Mouse (Mus musculus) CH12.LX (cell line): ENCODE measurements around the gene Gm20716. TPM values are rescaled to one million over a fixed set of nuclear protein-coding genes. Genes with fewer than 3 reads are reported as not detected.

ENCODE experiments used
- DNase-seq: peaks from one replicate; pipeline ENCODE4 v3.0.0-alpha.2; 2013; ENCODE audit errors: extremely low read depth
- H3K27ac ChIP-seq: 2 replicates; pipeline ENCODE4 v1.5.1; 2012; ENCODE audit warnings: low read depth, mild to moderate bottlenecking, control low read depth, moderate library complexity; ENCODE audit not compliant: insufficient read depth
- H3K27me3 ChIP-seq: replicated peaks from 2 replicates; pipeline ENCODE3; 2012; ENCODE audit warnings: inconsistent platforms
- H3K36me3 ChIP-seq, 2 experiments: replicated peaks in 1 of 2; 2 replicates each; pipeline versions ENCODE3 to v1.6.1; 2012; ENCODE audit warnings: inconsistent platforms in 1 of 2, low read length in 1 of 2, mild to moderate bottlenecking in 1 of 2, mixed read lengths in 1 of 2, moderate library complexity in 1 of 2; ENCODE audit not compliant: control insufficient read depth in 1 of 2, insufficient read depth in 1 of 2
- H3K4me1 ChIP-seq, 2 experiments: 2 replicates each; pipeline ENCODE4 v1.6.1; 2012; ENCODE audit warnings: inconsistent platforms in 1 of 2, moderate library complexity in 1 of 2; ENCODE audit not compliant: insufficient read depth in 2 of 2, control insufficient read depth in 1 of 2
- H3K4me2 ChIP-seq: 2 replicates; pipeline ENCODE4 v1.6.1; 2012; ENCODE audit warnings: low read depth, mild to moderate bottlenecking, control low read depth; ENCODE audit not compliant: poor library complexity, insufficient read depth, severe bottlenecking
- H3K4me3 ChIP-seq, 3 experiments: fragments of 150-350 bp in 1 of 3; sonication (generic) in 1 of 3; replicated peaks in 1 of 3; 2 replicates each; pipeline versions ENCODE3 to v1.5.1; 2011 to 2012; ENCODE audit warnings: low read depth in 2 of 3, low read length in 2 of 3, mild to moderate bottlenecking in 2 of 3, moderate library complexity in 2 of 3, control low read depth in 1 of 3, improper control_type of control experiment in 1 of 3, inconsistent platforms in 1 of 3, mixed read lengths in 1 of 3; ENCODE audit not compliant: poor library complexity in 1 of 3
- H3K79me2 ChIP-seq: replicated peaks from 2 replicates; pipeline ENCODE4 v1.6.1; 2012; ENCODE audit warnings: mild to moderate bottlenecking, moderate library complexity; ENCODE audit not compliant: control insufficient read depth, poor library complexity, insufficient read depth, severe bottlenecking; ENCODE audit errors: extremely low read depth
- H3K9ac ChIP-seq: 2 replicates; pipeline ENCODE4 v1.6.1; 2012; ENCODE audit warnings: low read depth, mild to moderate bottlenecking, control low read depth, moderate library complexity; ENCODE audit not compliant: insufficient read depth
- H3K9me3 ChIP-seq: replicated peaks from 2 replicates; pipeline ENCODE3; 2012; ENCODE audit warnings: low read length, inconsistent platforms, mixed read lengths
- CTCF ChIP-seq, 2 experiments: IDR thresholded peaks in 1 of 2; conservative IDR thresholded peaks in 1 of 2; 2 replicates each; pipeline ENCODE4 v1.5.1; 2011 to 2012; ENCODE audit warnings: low read depth in 2 of 2, low read length in 2 of 2, improper control_type of control experiment in 1 of 2, inconsistent platforms in 1 of 2, mild to moderate bottlenecking in 1 of 2, moderate library complexity in 1 of 2
- ELF1 ChIP-seq: IDR thresholded peaks from 2 replicates; pipeline ENCODE4 v1.6.1; 2014; ENCODE audit warnings: low read depth, mild to moderate bottlenecking, inconsistent platforms, low read length, improper control_type of control experiment
- JUN ChIP-seq: IDR thresholded peaks from 2 replicates; pipeline ENCODE4 v1.6.1; 2011; ENCODE audit warnings: low read depth, mild to moderate bottlenecking, low read length, improper control_type of control experiment, moderate library complexity; ENCODE audit not compliant: insufficient read depth
- JUND ChIP-seq: conservative IDR thresholded peaks from 2 replicates; pipeline ENCODE4 v1.6.1; 2011; ENCODE audit warnings: low read depth, low read length, improper control_type of control experiment
- MAX ChIP-seq: IDR thresholded peaks from 2 replicates; pipeline ENCODE4 v1.6.1; 2011; ENCODE audit warnings: low read length, improper control_type of control experiment
- MYC ChIP-seq: IDR thresholded peaks from 2 replicates; pipeline ENCODE4 v1.6.1; 2011; ENCODE audit warnings: low read depth, mild to moderate bottlenecking, improper control_type of control experiment, low read length
- NELFE ChIP-seq: IDR thresholded peaks from 2 replicates; pipeline ENCODE4 v1.6.1; 2011; ENCODE audit warnings: low read depth, low read length, improper control_type of control experiment
- POLR2A ChIP-seq: IDR thresholded peaks from 2 replicates; pipeline ENCODE4 v1.6.1; 2011; ENCODE audit warnings: low read depth, mild to moderate bottlenecking, improper control_type of control experiment, low read length
- SIN3A ChIP-seq: IDR thresholded peaks from 2 replicates; pipeline ENCODE4 v1.6.1; 2012; ENCODE audit warnings: low read length, improper control_type of control experiment, inconsistent platforms
- UBTF ChIP-seq: IDR thresholded peaks from 2 replicates; pipeline ENCODE4 v1.6.1; 2012; ENCODE audit warnings: low read depth, mild to moderate bottlenecking, inconsistent platforms, low read length, improper control_type of control experiment, moderate library complexity
- USF1 ChIP-seq: IDR thresholded peaks from 2 replicates; pipeline ENCODE4 v1.6.1; 2014; ENCODE audit warnings: low read depth, mild to moderate bottlenecking, inconsistent platforms, low read length, improper control_type of control experiment
- USF2 ChIP-seq: conservative IDR thresholded peaks from 2 replicates; pipeline ENCODE4 v1.6.1; 2011; ENCODE audit warnings: low read depth, low read length, improper control_type of control experiment
- ZC3H11A ChIP-seq: IDR thresholded peaks from 2 replicates; pipeline ENCODE4 v1.6.1; 2012; ENCODE audit warnings: low read depth, mild to moderate bottlenecking, inconsistent platforms, low read length, improper control_type of control experiment
- ZMIZ1 ChIP-seq: IDR thresholded peaks from 2 replicates; pipeline ENCODE4 v1.6.1; 2012; ENCODE audit warnings: low read depth, mild to moderate bottlenecking, inconsistent platforms, low read length, improper control_type of control experiment
- ZNF384 ChIP-seq: IDR thresholded peaks from 2 replicates; pipeline ENCODE4 v1.6.1; 2012; ENCODE audit warnings: low read depth, low read length, improper control_type of control experiment, inconsistent platforms
- dilution Hi-C: fragments of 300-500 bp; cut with MboI; formaldehyde crosslinking; loops from 2 replicates; pipeline ENCODE4 v1.14.3; 2020; ENCODE audit warnings: low sequenced_read_pairs; ENCODE audit not compliant: extremely low pct_unique_long_range_greater_than_20kb, extremely low pct_ligation_motif_present
- in situ Hi-C: fragments of 300-500 bp; cut with MboI; formaldehyde crosslinking; loops from 3 replicates; pipeline ENCODE4 v1.14.3; 2019; ENCODE audit warnings: low sequenced_read_pairs, low pct_ligation_motif_present, low pct_unique_long_range_greater_than_20kb, mixed read lengths
- polyA plus RNA-seq: library from polyadenylated mRNA; unstranded; fragments of >175 nt; gene quantifications from 2 replicates; pipeline ENCODE4 v1.2.1, GENCODE M21; 2012; ENCODE audit warnings: low read depth; ENCODE audit not compliant: insufficient read length
- total RNA-seq, 2 experiments: library from RNA; depleted of rRNA; stranded (reverse); fragments of 300-350 nt in 1 of 2; fragments of >200 nt in 1 of 2; gene quantifications; 2 replicates each; pipeline ENCODE4 v1.2.3; 2012 to 2014

Gm20716 gene
- total and polyA plus RNA-seq, 3 experiments, result 27.8 to 34.8 (median 28.6) TPM

GRCm38 (mm10) chr2:168204476-168204999 is 25.6 kb downstream of the Gm20716 start:
- peak overlapping the region; percentile 80 for H3K4me2 ChIP-seq
- peaks cover 24 to 63% of the 10 kb centered on the region in 2 experiments for H3K36me3 ChIP-seq
- dilution Hi-C loops, result no loop called here

GRCm38 (mm10) chr2:168200014-168200691 is 30.0 kb downstream of the Gm20716 start:
- Histone ChIP-seq H3K4me3 (no peak overlapping the region), H3K79me2 (peaks cover 94% of the 10 kb centered on the region), H3K9ac (no peak overlapping the region), H3K9me3 (peaks cover 4% of the 10 kb centered on the region), H3K4me2 (peak overlapping the region; percentile 87), H3K36me3 (peaks cover 41 to 85% of the 10 kb centered on the region in 2 experiments), H3K4me1 (peaks cover 23 to 77% of the 10 kb centered on the region in 2 experiments), H3K27me3 (no peaks in the 10 kb centered on the region), H3K27ac (peak overlapping the region; percentile 37; the same call in 1 of the 2 replicates)
- in situ Hi-C loops, result no loop called here
- DNase-seq, result no peak
- TF ChIP-seq CTCF (conservative IDR thresholded peaks at IDR 0.05 in 1 of 2, IDR thresholded peaks at IDR 0.05 in 1 of 2; ENCODE audit: low read depth in 2 of 2, low read length in 2 of 2), result no peak
- TF ChIP-seq ZNF384, result peak; percentile 81
- dilution Hi-C loops, result no loop called here

More at GRCm38 (mm10) chr2:168204476-168204999, 25.6 kb downstream of the Gm20716 start:
- peaks cover 4% of the 10 kb centered on the region for H3K9me3 ChIP-seq
- in situ Hi-C loops, result no loop called here
- no peaks in the 10 kb centered on the region for H3K27me3 ChIP-seq
- no peak overlapping the region for H3K27ac ChIP-seq
- H3K4me1 ChIP-seq, result peaks cover 16 to 61% of the 10 kb centered on the region in 2 experiments
- H3K9ac ChIP-seq, result peak overlapping the region; percentile 53; the same call in 1 of the 2 replicates
- peaks cover 66% of the 10 kb centered on the region for H3K79me2 ChIP-seq
- H3K4me3 ChIP-seq, result peak overlapping the region; percentile 62 to 96 (median 94)
- DNase-seq, result no peak
- TF ChIP-seq ZMIZ1, result no peak
- no peak for TF ChIP-seq USF1
- no peak for TF ChIP-seq POLR2A
- no peak for TF ChIP-seq SIN3A
- TF ChIP-seq ELF1, result no peak
- no peak for TF ChIP-seq JUN
- no peak for TF ChIP-seq USF2
- TF ChIP-seq NELFE, result no peak
- TF ChIP-seq MYC, result no peak
- no peak for TF ChIP-seq JUND
- no peak for TF ChIP-seq ZC3H11A
- no peak for TF ChIP-seq MAX
- no peak for TF ChIP-seq UBTF
